Mouse (Mus musculus): ENCODE measurements around the gene Dtx3.

DNA sequence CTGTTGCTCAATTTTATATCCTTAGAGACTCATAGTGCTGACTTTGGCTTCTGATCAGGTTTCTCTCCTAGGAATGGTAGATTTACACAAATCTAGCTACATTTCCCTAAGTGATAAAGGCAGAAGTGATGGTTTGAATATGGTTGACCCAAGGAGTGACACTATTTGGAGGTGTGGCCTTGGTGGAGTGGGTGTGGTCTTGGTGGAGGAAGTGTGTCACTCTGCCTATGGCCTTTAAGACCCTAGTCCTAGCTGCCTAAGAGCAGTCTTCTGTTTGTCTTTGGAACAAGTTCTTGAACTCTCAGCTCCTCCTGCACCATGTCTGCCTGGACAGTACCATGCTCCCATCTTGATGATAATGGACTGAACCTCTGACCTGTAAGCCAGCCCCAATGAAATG is 21.6 kb upstream of the Dtx3 start:
- TF ChIP-seq CTCF (conservative IDR thresholded peaks at IDR 0.05; ENCODE audit: insufficient read depth, insufficient read length, low read depth, low read length) (no peak), POLR2A (IDR thresholded peaks at IDR 0.05; ENCODE audit: low read depth, low read length) (no peak)

All from kidney, adult 2 months (tissue).